ENCODE assay signal across 11 mouse cellular contexts in the genomic region with DNA sequence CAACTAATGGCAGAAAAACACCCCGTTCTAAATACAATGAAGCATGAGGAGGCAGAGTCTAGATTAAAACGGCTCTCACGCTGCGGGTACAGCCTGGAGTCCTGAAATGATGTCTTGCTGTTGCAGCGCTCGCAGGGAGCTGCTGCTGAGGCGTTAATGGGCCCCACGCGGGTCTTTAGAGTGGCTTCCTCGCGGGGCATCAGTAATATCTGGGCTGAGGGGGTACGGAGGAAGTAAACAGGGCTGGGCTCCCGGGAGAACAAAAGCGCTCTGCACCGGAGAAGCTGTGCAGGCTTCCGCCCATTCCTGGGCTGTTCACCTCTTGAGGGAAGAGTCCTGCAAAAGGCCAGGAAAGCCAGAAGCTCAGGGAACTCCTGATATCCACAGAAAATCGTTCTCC.
DNase-seq lines count a peak whose midpoint lies in the region; ATAC-seq and TF ChIP-seq lines count a peak whose summit lies in the region.
"Had no signal": no experiment of that assay in that cellular context is flagged by ENCODE, and none has a peak within 500 bp of the region (broad histone marks: within the 10 kb centered on the region; RNA-seq: fewer than 3 reads in every experiment).

No protein-coding gene starts in this region.

- H3K27ac ChIP-seq in heart, embryonic 12.5 days (ENCODE audit: poor library complexity, severe bottlenecking), result no peak overlapping the region
- H3K27ac ChIP-seq: macrophage had no signal

- H3K4me2 ChIP-seq in heart, embryonic 12.5 days, result peak overlapping the region; percentile 58

- intact Hi-C loops in heart, postnatal 10 days (cut with DNase I), result no loop called here

- DNase-seq in heart, adult 8-10 months (ENCODE audit: low spot score), result no peak
- peak; percentile 3 for DNase-seq in lung, postnatal 10 days
- no peak for DNase-seq in lung, adult 2 months
- DNase-seq in heart, postnatal 10 days, result peak; percentile 6
- DNase-seq in retina, embryonic 14.5 days (ENCODE audit: low spot score), result peak; percentile 54
- DNase-seq in urinary bladder, postnatal 10 days (ENCODE audit: low spot score), result no peak
- DNase-seq in right cerebral cortex, adult 2 months (ENCODE audit: low spot score in 2 of 2), result no peak
- DNase-seq: adrenal gland, adult 8-10 months; thymus, postnatal 14 days had no signal

- peak overlapping the region; percentile 23; the same call in 1 of the 2 replicates for H3K4me3 ChIP-seq in heart, embryonic 12.5 days
- H3K4me3 ChIP-seq in lung, adult 2 months (replicated peaks; ENCODE audit: extremely low read depth, low read depth, low read length), result no peak overlapping the region

- no peak for TF ChIP-seq CTCF in lung, adult 2 months (IDR thresholded peaks at IDR 0.05; ENCODE audit: insufficient read depth, low read length)

- no peak for TF ChIP-seq POLR2A in lung, adult 2 months (IDR thresholded peaks at IDR 0.05; ENCODE audit: borderline replicate concordance, extremely low read depth, low read depth, low read length)

- WGBS in heart, embryonic 12.5 days, result 38% methylated on average over 17 of the region's 17 CpGs
- WGBS in lung, adult 2 months, result 31% methylated on average over 17 of the region's 17 CpGs

- H3K27me3 ChIP-seq in heart, embryonic 12.5 days (replicated peaks), result no peaks in the 10 kb centered on the region

- ATAC-seq in heart, embryonic 12.5 days (ENCODE audit: insufficient number of reproducible peaks, low FRiP score), result no peak

- no peak overlapping the region for H3K9ac ChIP-seq in heart, embryonic 12.5 days

- no peaks in the 10 kb centered on the region for H3K36me3 ChIP-seq in heart, embryonic 12.5 days

- H3K4me1 ChIP-seq in heart, embryonic 12.5 days (replicated peaks), result no peaks in the 10 kb centered on the region
- no peaks in the 10 kb centered on the region for H3K4me1 ChIP-seq in lung, adult 2 months (ENCODE audit: control insufficient read depth, insufficient read depth, low read length)

- no peaks in the 10 kb centered on the region for H3K9me3 ChIP-seq in heart, embryonic 12.5 days (replicated peaks)

Comparison
In these comparisons a context has a peak if more than half of its experiments do, and no peak if none do; other contexts are left out.
1. DNase-seq: peak in lung, postnatal 10 days (single experiment), heart, postnatal 10 days (2 of 2) and retina, embryonic 14.5 days (single experiment); none in heart, adult 8-10 months (single experiment), lung, adult 2 months (single experiment), urinary bladder, postnatal 10 days (single experiment) and right cerebral cortex, adult 2 months (0 of 2).